Mouse (Mus musculus) heart, postnatal 14 days (tissue): ENCODE data around the gene Myg1. TPM values are rescaled to one million over a fixed set of nuclear protein-coding genes. Genes with fewer than 3 reads are reported as not detected.
A peak's percentile ranks its signal among the peaks of the same experiment; 100 is the strongest.

Source experiments
- DNase-seq, 2 experiments: peaks; one replicate each; pipeline ENCODE4 v3.0.0; 2021 to 2022
- intact Hi-C: fragments of 180-260 bp; cut with DNase I; formaldehyde crosslinking; loops from one replicate; pipeline ENCODE4 v1.15.1; 2025
- total RNA-seq, 2 experiments: library from RNA; stranded (reverse); gene quantifications; 2 replicates each; pipeline ENCODE4 v1.2.3; 2021

The Myg1 gene
- total RNA-seq, 2 experiments from 2014 or later = 21.0 to 24.3 TPM

DNA sequence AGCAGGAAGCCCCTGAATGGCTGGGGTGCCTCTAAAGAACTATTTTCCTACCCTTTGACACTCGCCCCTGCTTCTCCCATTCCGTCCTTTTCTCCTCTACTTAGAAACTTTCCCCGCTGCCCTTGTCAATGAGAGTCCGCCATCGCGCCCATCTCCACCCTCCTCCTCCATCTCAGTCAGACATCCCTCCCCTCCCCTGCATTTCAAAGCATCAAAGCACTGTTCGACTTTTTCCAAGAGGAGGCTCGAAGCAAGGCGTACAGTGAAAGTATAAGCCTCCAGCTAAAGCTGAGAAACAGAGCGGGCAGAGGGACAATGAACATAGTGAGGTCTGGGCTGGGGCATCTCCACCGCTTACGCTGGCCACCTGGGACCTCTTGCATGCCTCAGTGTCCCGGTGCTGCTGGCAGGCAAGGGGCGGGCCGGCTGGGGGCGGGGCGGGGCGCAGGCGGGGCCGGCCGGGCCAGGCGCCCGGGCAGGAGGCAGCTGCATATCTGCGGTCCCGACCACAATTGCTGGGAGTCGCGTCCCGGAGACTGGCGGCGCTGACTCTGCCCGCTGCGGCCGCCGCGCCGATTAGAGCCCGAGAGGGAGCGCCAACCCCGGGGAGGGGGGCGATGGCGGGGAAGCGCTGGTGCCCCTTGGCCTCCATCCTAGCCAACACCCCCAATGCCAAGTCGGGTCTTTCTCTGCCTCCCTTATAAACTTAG, 45.1 kb downstream of the Myg1 start:
- intact Hi-C loops = loop anchor here (1.0 to 5.0 kb wide), 3 partner anchors 21 to 89 kb away; no protein-coding TSS in a partner anchor
- peak; percentile 70 to 73 for DNase-seq

DNA sequence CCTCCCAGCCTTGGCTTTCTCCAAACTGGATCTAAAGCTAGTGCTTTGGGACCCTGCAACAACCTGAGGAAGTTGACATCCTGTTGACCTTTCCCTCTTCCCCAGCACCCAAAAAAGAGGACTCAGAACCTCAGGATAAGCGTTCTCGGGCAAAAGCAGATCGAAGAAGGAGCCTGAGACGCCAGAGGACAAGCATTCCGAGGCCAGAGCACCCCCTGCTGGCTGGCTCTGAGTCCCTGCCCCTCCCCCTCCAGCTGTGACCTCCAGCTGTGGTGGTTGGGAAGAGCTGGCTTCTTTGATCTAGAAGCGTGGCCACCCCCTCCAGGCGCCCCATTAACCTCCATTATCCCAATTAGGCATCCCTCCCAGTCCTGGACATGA, 45.6 kb downstream of the Myg1 start:
- intact Hi-C loops = loop anchor here (2.0 to 5.0 kb wide), 2 partner anchors 34 to 90 kb away; no protein-coding TSS in a partner anchor
- DNase-seq = peak; percentile 90 to 95

DNA sequence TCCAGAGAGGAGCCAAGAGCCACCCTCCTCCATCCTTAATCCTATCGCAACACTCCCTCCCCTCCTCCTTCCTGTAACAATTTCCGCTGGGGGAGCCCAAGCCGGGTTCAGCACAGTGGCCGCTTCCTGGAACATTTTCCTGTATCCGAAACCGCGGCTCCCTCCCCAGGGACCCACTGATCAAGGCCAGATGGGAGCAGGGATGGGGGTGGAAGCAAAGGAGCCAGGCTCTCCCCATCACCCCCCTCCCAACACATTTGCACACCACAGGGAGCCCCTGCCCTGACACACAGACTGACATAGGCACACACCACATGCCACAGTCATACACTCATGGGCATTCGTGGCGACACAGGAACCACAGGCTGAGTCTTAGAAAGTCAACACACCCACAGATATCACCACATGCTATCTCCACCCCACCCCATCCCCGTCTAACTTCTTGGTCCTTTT, 46.3 kb downstream of the Myg1 start:
- DNase-seq = peak; percentile 78 to 80
- intact Hi-C loops = loop anchor here (2.0 to 5.0 kb wide), 2 partner anchors 35 to 91 kb away; no protein-coding TSS in a partner anchor

DNA sequence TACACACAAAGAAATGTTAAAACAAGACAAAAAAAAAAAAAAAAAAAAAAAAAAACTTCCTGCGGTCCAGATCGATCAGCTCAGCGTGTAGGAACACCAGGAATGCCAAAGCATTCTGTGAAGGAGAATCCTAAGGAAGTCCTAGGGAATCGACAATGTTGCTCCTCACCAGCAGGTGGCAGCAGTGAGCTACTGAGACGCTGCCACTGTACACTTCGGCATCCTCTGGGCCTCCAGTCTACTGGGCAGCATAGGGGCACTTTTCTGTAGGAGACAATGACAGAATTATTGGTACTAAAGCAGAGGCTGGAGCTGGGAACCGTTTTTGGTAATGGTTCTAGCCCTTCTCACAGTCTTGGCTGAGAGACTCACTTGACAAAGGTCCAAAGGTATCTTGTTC, 50.1 kb downstream of the Myg1 start:
- intact Hi-C loops = loop anchor here (2.0 to 10.0 kb wide), 3 partner anchors 41 to 143 kb away; partner anchors contain the start of gene Npff
- peak; percentile 89 to 93 for DNase-seq

DNA sequence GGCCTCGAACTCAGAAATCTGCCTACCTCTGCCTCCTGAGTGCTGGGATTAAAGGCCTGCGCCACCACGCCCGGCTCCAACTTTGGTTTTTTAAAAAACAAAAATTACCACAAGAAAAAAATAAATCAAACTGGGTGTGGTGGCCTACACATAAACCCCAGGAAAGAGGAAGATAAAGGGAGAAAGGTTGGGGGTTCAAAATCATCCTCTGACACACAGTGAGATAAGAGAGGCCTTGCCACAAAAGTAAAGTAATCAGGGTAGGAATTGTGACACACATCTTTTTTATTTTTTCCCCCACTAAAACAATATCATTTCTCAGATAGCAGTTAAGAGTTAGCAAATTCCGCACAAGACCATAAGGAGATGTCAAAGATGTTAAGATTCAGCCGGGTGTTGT, 52.2 kb downstream of the Myg1 start:
- intact Hi-C loops = loop anchor here (5.0 to 10.0 kb wide), 2 partner anchors 59 to 141 kb away; partner anchors contain the start of gene Npff
- no peak for DNase-seq

DNA sequence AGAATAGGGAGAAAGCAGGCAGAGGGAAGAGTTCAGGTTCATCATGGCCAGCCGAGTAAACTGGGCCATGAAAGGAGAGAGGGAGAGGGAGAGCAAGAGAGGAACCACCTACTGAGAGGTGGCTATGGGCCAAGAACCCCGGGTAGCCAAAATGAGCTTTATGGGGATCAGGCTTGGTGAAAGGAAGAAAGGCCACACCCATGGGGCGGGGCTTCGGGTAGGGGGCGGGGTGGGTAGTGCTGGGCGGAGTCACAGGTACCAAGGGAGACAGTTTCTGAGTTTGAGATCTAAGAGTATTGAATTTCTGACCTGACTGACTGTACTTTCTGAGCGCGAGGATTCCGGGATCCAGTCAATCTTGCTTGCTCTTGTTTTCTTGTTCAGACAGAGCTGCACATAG, 55.1 kb downstream of the Myg1 start:
- intact Hi-C loops = loop anchor here (10.0 kb wide), 1 partner anchor 138 kb away; the partner anchor contains the start of gene Npff

More for the DNA sequence above, 55.1 kb downstream of the Myg1 start:
- DNase-seq = no peak

Other genes starting within 250 kb of the Myg1 start
- gene Tns2, start 231.3 kb upstream of the Myg1 start, total RNA-seq = 100 to 1,000 TPM; 119 to 121 TPM
- gene Spryd3, start 195.5 kb upstream of the Myg1 start, total RNA-seq = 10 to 100 TPM; 14.0 to 17.5 TPM
- 10 to 100 TPM; 42.0 to 51.8 TPM for gene Igfbp6, start 187.3 kb upstream of the Myg1 start, total RNA-seq
- under 1 TPM in 1 of 2 experiments, not detected in 1; 0.17 TPM for gene Soat2, start 181.2 kb upstream of the Myg1 start, total RNA-seq
- 10 to 100 TPM; 41.8 to 47.1 TPM for gene Zfp740, start 128.5 kb upstream of the Myg1 start, total RNA-seq
- 10 to 100 TPM; 21.3 to 23.7 TPM for gene Csad, start 127.0 kb upstream of the Myg1 start, total RNA-seq
- gene Itgb7, start 99.8 kb upstream of the Myg1 start, total RNA-seq = 1 to 10 TPM; 1.5 to 1.8 TPM
- gene Rarg, start 74.2 kb upstream of the Myg1 start, total RNA-seq = 10 to 100 TPM; 18.9 to 21.1 TPM
- gene Gm9918, start 61.1 kb upstream of the Myg1 start, total RNA-seq = not detected
- gene Mfsd5, start 52.3 kb upstream of the Myg1 start, total RNA-seq = 10 to 100 TPM; 16.7 to 19.0 TPM
- 1 to 10 TPM; 3.2 to 4.3 TPM for gene Espl1, start 35.4 kb upstream of the Myg1 start, total RNA-seq
- 100 to 1,000 TPM; 262 to 287 TPM for gene Pfdn5, start 5.6 kb upstream of the Myg1 start, total RNA-seq
- gene Aaas, start 19.1 kb downstream of the Myg1 start, total RNA-seq = 10 to 100 TPM in 1 of 2 experiments, 1 to 10 TPM in 1; 9.5 to 15.2 TPM
- not detected for gene Sp7, start 35.5 kb downstream of the Myg1 start, total RNA-seq
- 10 to 100 TPM; 47.5 to 52.3 TPM for gene Sp1, start 74.4 kb downstream of the Myg1 start, total RNA-seq
- 1 to 10 TPM in 1 of 2 experiments, under 1 TPM in 1; 0.66 to 1.0 TPM for gene Amhr2, start 113.7 kb downstream of the Myg1 start, total RNA-seq
- gene Prr13, start 127.3 kb downstream of the Myg1 start, total RNA-seq = 10 to 100 TPM; 21.1 to 21.7 TPM
- gene Pcbp2, start 138.8 kb downstream of the Myg1 start, total RNA-seq = 100 to 1,000 TPM; 479 to 482 TPM
- not detected for gene Gm10337, start 172.0 kb downstream of the Myg1 start, total RNA-seq
- gene Map3k12, start 185.4 kb downstream of the Myg1 start, total RNA-seq = 1 to 10 TPM; 4.7 to 4.8 TPM
- gene Tarbp2, start 186.5 kb downstream of the Myg1 start, total RNA-seq = 10 to 100 TPM; 38.4 to 46.8 TPM
- gene Npff, start 193.2 kb downstream of the Myg1 start, total RNA-seq = 1 to 10 TPM; 2.7 to 3.5 TPM